Mouse (Mus musculus) lung, adult 2 months (tissue): ENCODE data around the gene Usp46.

Source experiments
- CTCF ChIP-seq: fragments of 200-500 bp; IDR thresholded peaks from 2 replicates; pipeline ENCODE4 v1.5.1; 2011; ENCODE audit warnings: mild to moderate bottlenecking, low read length, control low read depth; ENCODE audit not compliant: insufficient read depth
- POLR2A ChIP-seq: fragments of 200-500 bp; IDR thresholded peaks from 2 replicates; pipeline ENCODE4 v1.6.1; 2011; ENCODE audit warnings: low read depth, mild to moderate bottlenecking, control low read depth, low read length, borderline replicate concordance; ENCODE audit errors: extremely low read depth

- TF ChIP-seq CTCF (no peak), POLR2A (no peak)
Measured at GRCm38 (mm10) chr5:74076759-74077158, 8.5 kb upstream of the Usp46 start.
